Mouse (Mus musculus) embryonic facial prominence, embryonic 15.5 days (tissue): ENCODE results near the gene Plxna4. TPM values are rescaled to one million over a fixed set of nuclear protein-coding genes. Genes with fewer than 3 reads are reported as not detected.

ENCODE experiments used
- ATAC-seq: fragments of 200-750 bp; cut with Nextera tagmentation; 2 replicates; pipeline ENCODE4 v1.8.0; 2017; ENCODE audit warnings: low read depth, moderate TSS enrichment; ENCODE audit not compliant: insufficient number of reproducible peaks, low FRiP score, low TSS enrichment
- H3K27ac ChIP-seq: fragments of 300-500 bp; sonication (generic); replicated peaks from 2 replicates; pipeline ENCODE4 v1.5.1; 2015; ENCODE audit warnings: mild to moderate bottlenecking, inconsistent platforms
- H3K27me3 ChIP-seq: fragments of 300-500 bp; sonication (generic); 2 replicates; pipeline ENCODE4 v1.6.1; 2015; ENCODE audit warnings: inconsistent platforms
- H3K36me3 ChIP-seq: fragments of 300-500 bp; sonication (generic); 2 replicates; pipeline ENCODE4 v1.6.1; 2015; ENCODE audit warnings: mild to moderate bottlenecking, inconsistent platforms
- H3K4me1 ChIP-seq: fragments of 300-500 bp; sonication (generic); 2 replicates; pipeline ENCODE4 v1.6.1; 2015; ENCODE audit warnings: inconsistent platforms
- H3K4me2 ChIP-seq: fragments of 300-500 bp; sonication (generic); replicated peaks from 2 replicates; pipeline ENCODE4 v1.6.1; 2015; ENCODE audit warnings: mild to moderate bottlenecking, inconsistent platforms
- H3K4me3 ChIP-seq: fragments of 300-500 bp; sonication (generic); replicated peaks from 2 replicates; pipeline ENCODE4 v1.5.1; 2015; ENCODE audit warnings: mild to moderate bottlenecking, inconsistent platforms
- H3K9ac ChIP-seq: fragments of 300-500 bp; sonication (generic); 2 replicates; pipeline ENCODE4 v1.6.1; 2015; ENCODE audit warnings: inconsistent platforms
- H3K9me3 ChIP-seq: fragments of 300-500 bp; sonication (generic); replicated peaks from 2 replicates; pipeline ENCODE4 v1.6.1; 2016; ENCODE audit warnings: inconsistent platforms
- WGBS: fragments of 180-500 bp; shearing (Covaris S2); methylation state at CpG from one replicate; pipeline ENCODE4 v1.1.7; 2015; 5-methylcytosine and 5-hydroxymethylcytosine counted together
- polyA plus RNA-seq: library from polyadenylated mRNA; unstranded; fragments of >200 nt; fragmentation: Nextera tagmentation; extraction: Ambion mirVana; gene quantifications from 2 replicates; pipeline ENCODE4 v1.2.1, GENCODE M21; 2015

Gene Plxna4
- polyA plus RNA-seq, 1 experiment from 2014 or later = 2.6 TPM

DNA sequence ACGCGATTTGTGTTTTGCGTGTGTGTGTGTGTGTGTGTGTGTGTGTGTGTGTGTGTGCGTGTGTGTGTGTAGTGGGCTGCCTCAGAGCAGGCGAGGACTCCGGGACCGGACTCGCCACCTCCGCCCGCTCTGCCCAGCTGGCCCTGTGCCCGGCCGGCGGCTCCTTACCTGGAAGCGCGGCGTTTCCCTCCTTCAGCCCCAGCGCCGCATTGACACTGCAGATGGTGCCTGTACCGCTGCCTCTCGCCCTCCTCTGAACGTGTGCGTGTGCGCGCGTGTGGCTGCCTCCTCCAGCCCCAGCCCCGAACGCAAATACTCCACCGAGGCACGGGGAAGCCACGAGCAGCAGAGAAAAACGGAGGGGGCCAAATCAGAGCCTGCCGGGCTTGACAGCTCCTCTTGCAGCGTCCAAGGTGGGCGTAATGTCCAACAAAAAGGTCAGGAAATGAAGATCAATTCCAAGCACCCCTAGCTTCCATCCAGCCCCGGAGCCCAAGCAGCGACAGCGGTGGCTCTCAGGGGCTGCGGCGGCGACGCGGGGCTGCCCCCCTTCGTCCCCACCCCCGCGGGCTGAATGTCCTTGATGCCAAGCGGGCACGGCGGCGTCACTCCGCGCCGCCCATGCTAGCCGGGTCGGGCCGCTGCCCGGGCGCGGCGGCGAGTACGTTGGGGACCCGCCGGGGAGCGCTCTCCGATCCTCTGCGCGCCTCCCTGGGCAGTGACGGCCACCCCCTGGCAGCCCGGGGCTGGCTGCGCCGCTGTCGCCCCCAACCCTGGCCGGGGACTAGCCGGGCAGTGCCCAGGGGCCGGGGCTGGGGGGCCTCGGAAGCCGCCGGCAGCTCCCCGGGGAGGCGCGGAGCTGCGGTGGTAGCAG lies 619 bp downstream of the Plxna4 start:
- ATAC-seq = peak; percentile 55; the same call in 1 of the 2 replicates

DNA sequence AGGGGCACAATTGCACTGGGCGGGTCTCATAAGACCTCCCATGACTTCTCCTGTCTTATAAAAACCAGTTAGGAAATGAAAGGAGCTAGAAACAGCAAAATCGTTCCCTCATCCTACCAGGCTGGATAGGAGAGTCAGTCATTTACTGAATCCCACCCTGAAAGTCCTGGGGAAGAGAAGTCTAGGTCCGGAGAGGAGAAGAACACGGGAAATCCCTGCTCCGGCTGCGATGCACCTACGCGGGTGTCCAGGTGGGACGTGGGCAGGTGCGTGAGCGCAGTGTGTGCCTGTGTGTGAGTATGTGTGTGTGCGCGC lies 1.2 kb downstream of the Plxna4 start:
- H3K36me3 ChIP-seq = no peaks in the 10 kb centered on the region
- H3K9ac ChIP-seq = peak overlapping the region; percentile 51; the same call in 1 of the 2 replicates
- ATAC-seq = no peak
- H3K4me3 ChIP-seq = peak overlapping the region; percentile 64
- peak overlapping the region; percentile 99 for H3K4me2 ChIP-seq
- no peaks in the 10 kb centered on the region for H3K9me3 ChIP-seq
- peaks cover 74% of the 10 kb centered on the region for H3K27me3 ChIP-seq
- no peak overlapping the region for H3K27ac ChIP-seq
- 6% methylated on average over 13 of the region's 13 CpGs for WGBS
- peaks cover 38% of the 10 kb centered on the region for H3K4me1 ChIP-seq

More for the DNA sequence above, 619 bp downstream of the Plxna4 start:
- Histone ChIP-seq H3K4me3 (peak overlapping the region; percentile 64), H3K4me2 (peak overlapping the region; percentile 99), H3K9ac (peak overlapping the region; percentile 51), H3K36me3 (no peaks in the 10 kb centered on the region), H3K4me1 (peaks cover 38% of the 10 kb centered on the region), H3K9me3 (no peaks in the 10 kb centered on the region), H3K27ac (0 out of 2 replicates have a peak overlapping the region, but pooled peaks have one; percentile 11), H3K27me3 (peaks cover 79% of the 10 kb centered on the region)
- WGBS = 1% methylated on average over 82 of the region's 82 CpGs

DNA sequence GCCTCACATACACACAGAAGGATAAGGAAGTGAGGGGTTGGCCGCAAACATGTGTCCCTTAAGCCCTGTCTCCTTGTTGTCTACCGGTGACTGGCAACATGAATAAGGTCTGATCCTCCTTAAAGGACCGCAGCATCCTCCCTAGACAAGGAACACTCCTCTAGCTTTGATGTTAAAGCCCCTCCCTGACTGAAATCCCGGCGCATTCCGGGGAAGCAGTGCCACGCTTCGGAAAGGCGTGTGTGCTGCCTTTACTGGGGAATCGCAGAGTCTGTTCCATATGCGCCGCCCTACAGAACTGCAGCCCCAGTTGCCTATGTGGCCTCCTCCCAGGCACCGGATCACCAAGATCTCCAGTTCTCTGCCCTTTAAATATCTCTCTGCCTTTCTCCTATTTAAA lies 1.6 kb downstream of the Plxna4 start:
- Histone ChIP-seq H3K9me3 (no peaks in the 10 kb centered on the region), H3K4me3 (peak overlapping the region; percentile 64), H3K36me3 (no peaks in the 10 kb centered on the region), H3K4me1 (peaks cover 38% of the 10 kb centered on the region), H3K4me2 (peak overlapping the region; percentile 99), H3K27ac (no peak overlapping the region), H3K27me3 (peaks cover 72% of the 10 kb centered on the region), H3K9ac (no peak overlapping the region)
- ATAC-seq = no peak
- WGBS = under 1% methylated on average over 13 of the region's 13 CpGs

DNA sequence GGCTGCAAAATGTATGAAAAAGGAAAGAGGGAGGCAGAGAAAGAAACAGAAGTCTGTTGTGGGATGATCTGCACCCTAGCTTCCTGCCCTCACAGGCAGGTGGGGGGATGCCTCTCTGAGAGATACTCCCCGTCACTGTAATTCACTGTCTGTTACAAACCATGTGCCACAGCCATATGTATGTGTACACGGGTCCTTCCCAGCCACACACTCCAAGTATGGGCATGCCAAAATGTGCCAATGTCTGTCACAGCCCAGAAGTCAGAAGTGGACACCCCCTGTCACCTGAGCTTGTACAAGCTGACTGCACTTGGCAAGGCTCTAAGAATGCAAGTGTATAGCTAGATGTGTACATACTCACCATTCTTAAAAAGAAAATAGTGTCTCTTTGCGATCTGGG lies 2.8 kb downstream of the Plxna4 start:
- H3K27ac ChIP-seq = no peak overlapping the region
- peaks cover 61% of the 10 kb centered on the region for H3K27me3 ChIP-seq
- no peak overlapping the region for H3K9ac ChIP-seq
- no peak for ATAC-seq
- 35% methylated on average over 3 of the region's 3 CpGs for WGBS
- no peaks in the 10 kb centered on the region for H3K36me3 ChIP-seq
- 0 out of 2 replicates have a peak overlapping the region, but pooled peaks have one; percentile 7 for H3K4me3 ChIP-seq
- H3K4me1 ChIP-seq = peaks cover 38% of the 10 kb centered on the region
- no peaks in the 10 kb centered on the region for H3K9me3 ChIP-seq
- peak overlapping the region; percentile 28 for H3K4me2 ChIP-seq

DNA sequence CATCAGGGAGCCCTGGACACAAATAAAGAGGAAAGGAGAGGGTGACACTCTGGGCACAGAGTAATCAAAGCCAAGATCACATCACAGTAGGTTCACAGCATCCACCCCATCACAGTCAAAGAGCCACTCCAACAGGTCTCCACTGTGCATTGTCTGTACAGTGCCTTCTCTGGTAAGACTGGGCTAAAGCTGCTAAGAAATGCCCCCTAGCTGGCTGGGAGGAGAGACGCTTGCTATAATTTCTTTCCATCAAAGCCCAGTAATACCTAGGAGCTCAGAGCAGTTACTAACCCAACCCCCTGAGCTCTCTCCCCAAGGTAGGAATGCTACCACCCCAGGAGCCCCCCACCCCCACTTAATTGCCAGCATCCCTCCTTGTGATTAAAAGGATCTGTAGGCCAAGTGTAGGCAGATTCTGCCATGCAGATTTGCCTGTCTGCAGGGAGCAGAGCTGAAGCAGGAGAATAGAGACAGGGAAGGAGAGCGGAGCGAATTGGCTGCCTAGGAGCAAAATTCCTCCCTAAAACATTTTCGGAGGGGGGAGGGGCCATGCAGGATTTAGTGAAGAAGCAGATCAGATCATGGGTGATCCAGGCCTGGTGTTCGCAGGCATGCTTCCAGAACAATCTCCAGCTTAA lies 3.6 kb downstream of the Plxna4 start:
- H3K4me3 ChIP-seq = no peak overlapping the region; the same call in 1 of the 2 replicates

DNA sequence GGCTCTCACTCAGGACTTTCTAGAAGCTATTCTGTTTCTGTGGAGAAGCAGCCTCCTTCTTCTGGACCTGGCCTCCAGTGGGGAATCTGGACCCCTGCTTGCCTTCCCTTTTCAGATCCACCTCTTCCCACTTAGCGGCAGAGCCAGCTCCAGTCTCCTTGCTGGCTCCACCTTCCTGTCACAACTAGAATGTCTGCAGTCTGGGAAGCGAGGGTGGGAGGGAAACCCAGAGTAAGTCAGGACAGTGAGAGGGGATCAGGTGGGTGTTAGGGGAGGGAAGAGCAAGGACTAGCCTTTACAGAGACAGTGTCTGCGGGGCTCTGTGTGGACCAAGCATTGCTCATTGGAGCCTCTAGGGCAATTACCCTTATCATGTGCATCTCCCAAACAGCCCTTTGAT lies 4.4 kb downstream of the Plxna4 start:
- Histone ChIP-seq H3K27me3 (peaks cover 44% of the 10 kb centered on the region), H3K9ac (no peak overlapping the region), H3K4me2 (no peak overlapping the region), H3K9me3 (no peaks in the 10 kb centered on the region), H3K36me3 (no peaks in the 10 kb centered on the region), H3K4me3 (no peak overlapping the region), H3K27ac (no peak overlapping the region), H3K4me1 (peaks cover 38% of the 10 kb centered on the region)
- no peak for ATAC-seq
- WGBS = 17% methylated on average over 3 of the region's 3 CpGs

More for the DNA sequence above, 3.6 kb downstream of the Plxna4 start:
- H3K27ac ChIP-seq = no peak overlapping the region
- peaks cover 38% of the 10 kb centered on the region for H3K4me1 ChIP-seq
- no peak overlapping the region for H3K9ac ChIP-seq
- H3K4me2 ChIP-seq = peak overlapping the region; percentile 28
- H3K9me3 ChIP-seq = no peaks in the 10 kb centered on the region
- ATAC-seq = no peak
- WGBS = 20% methylated on average over 5 of the region's 5 CpGs
- peaks cover 52% of the 10 kb centered on the region for H3K27me3 ChIP-seq
- no peaks in the 10 kb centered on the region for H3K36me3 ChIP-seq

DNA sequence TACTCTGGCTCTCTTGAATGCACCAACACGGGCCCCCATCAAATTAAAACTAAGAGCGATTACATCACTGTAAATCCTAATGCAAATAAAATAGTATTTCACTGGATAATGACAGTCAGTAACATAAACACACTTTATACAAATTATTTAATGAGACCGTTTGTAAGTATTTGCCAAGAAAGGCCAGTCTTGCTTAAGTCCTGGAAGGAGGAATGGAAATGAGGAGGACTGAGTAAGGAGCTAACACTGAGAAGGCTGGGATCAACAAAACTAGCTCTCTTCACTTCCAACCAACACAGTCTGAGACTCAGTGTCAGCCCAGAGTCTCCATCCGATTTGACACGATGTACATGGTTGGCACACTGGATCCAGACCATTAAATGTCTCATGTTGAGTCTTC lies 16.5 kb downstream of the Plxna4 start:
- H3K4me1 ChIP-seq = no peaks in the 10 kb centered on the region
- H3K9me3 ChIP-seq = no peaks in the 10 kb centered on the region
- ATAC-seq = no peak
- no peaks in the 10 kb centered on the region for H3K36me3 ChIP-seq
- no peak overlapping the region for H3K27ac ChIP-seq
- no peak overlapping the region for H3K4me3 ChIP-seq
- WGBS = 79% methylated on average over 5 of the region's 5 CpGs
- H3K4me2 ChIP-seq = no peak overlapping the region
- no peaks in the 10 kb centered on the region for H3K27me3 ChIP-seq
- no peak overlapping the region for H3K9ac ChIP-seq

DNA sequence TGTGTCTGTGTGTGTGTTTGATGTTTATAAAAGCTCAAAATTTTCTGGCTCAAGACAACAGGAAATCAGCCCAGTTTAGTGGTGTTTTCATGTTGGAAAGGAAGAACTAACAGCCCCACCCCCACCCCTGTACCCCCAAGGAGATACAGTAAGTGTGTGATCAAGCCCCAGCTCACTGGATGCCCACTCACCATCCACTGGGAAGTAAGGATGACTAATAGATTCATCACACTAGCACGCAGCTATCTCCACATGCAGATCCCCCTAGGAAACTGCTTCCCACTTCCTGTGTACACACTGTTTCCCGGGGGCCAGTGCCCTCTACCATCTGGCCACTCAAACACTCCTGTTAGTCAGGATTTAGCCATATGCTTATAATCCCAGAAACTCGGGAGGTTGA lies 17.5 kb downstream of the Plxna4 start:
- Histone ChIP-seq H3K4me3 (no peak overlapping the region), H3K27me3 (no peaks in the 10 kb centered on the region), H3K9me3 (no peaks in the 10 kb centered on the region), H3K27ac (no peak overlapping the region), H3K9ac (no peak overlapping the region), H3K4me1 (no peaks in the 10 kb centered on the region), H3K36me3 (no peaks in the 10 kb centered on the region), H3K4me2 (no peak overlapping the region)
- ATAC-seq = no peak
- 22% methylated on average over 3 of the region's 3 CpGs for WGBS

DNA sequence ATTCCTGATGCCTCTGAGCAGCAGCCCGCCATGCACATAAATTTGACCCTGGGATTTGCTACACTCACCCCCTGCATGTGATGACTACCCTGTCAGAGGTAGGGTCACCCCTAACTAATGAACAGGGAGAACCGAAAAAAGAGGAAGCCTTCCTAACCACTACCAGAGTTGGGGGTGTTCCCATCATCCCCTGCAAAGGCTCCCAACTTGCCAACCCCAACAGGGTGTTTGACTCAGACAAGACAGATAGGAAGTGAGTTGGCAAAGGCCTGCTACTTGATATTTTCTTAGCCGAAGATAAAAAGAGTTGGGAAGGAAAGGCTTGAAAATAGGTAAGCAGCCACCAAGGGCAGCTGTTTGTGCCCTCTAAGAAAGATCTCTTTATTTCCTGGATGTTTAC lies 18.1 kb downstream of the Plxna4 start:
- no peak for ATAC-seq
- WGBS = 71% methylated on average over 3 of the region's 3 CpGs
- no peaks in the 10 kb centered on the region for H3K27me3 ChIP-seq
- H3K9ac ChIP-seq = no peak overlapping the region
- H3K4me1 ChIP-seq = no peaks in the 10 kb centered on the region
- H3K4me3 ChIP-seq = no peak overlapping the region
- H3K27ac ChIP-seq = no peak overlapping the region
- H3K9me3 ChIP-seq = no peaks in the 10 kb centered on the region
- no peaks in the 10 kb centered on the region for H3K36me3 ChIP-seq
- no peak overlapping the region for H3K4me2 ChIP-seq

DNA sequence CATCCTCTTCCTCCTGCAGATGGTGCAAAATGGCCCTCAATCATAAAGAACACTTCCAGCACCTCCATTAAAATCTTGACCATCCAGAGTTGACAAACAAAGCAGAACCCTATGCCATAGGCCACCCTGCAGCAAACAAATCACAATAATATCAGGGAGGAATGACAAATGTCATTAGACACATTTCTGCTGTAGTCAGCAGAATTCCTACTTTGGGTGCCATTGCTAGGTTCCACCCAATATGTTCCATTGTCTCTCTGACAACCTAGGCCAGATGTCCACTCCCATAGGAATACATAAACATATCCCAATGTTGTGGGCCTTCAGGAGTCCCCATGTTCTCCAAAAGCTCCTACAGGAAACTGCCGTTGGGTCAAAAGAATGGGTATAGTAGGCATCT lies 41.1 kb downstream of the Plxna4 start:
- WGBS = 96% methylated on average over 1 of the region's 1 CpGs
- Histone ChIP-seq H3K9ac (no peak overlapping the region), H3K27ac (no peak overlapping the region), H3K4me1 (no peaks in the 10 kb centered on the region), H3K4me3 (no peak overlapping the region), H3K36me3 (no peaks in the 10 kb centered on the region), H3K9me3 (no peaks in the 10 kb centered on the region), H3K27me3 (no peaks in the 10 kb centered on the region), H3K4me2 (no peak overlapping the region)
- ATAC-seq = no peak

DNA sequence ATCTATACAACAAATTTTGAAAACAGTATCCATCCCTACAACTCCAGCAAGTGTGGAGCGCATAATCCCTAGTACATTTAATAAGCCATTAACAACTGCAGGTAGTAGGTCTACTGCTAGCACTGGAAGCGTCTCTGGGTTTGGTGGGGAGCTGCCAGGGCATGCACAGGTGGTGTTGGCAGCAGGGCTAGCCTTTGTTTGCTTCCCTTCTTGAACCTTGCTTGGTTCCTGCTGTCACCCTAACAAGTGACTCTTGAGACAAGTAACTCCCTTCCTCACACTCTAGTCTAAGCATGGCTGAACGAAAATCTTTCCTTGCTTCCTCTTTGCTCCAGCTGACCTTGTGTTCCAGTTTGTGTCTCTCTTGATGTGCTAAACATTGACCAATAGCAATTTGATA lies 44.0 kb downstream of the Plxna4 start:
- no peak overlapping the region for H3K27ac ChIP-seq
- no peaks in the 10 kb centered on the region for H3K4me1 ChIP-seq
- WGBS = 85% methylated on average over 3 of the region's 3 CpGs
- no peaks in the 10 kb centered on the region for H3K9me3 ChIP-seq
- no peak overlapping the region for H3K4me3 ChIP-seq
- H3K4me2 ChIP-seq = no peak overlapping the region
- ATAC-seq = no peak
- H3K27me3 ChIP-seq = no peaks in the 10 kb centered on the region
- no peaks in the 10 kb centered on the region for H3K36me3 ChIP-seq
- no peak overlapping the region for H3K9ac ChIP-seq
